Mouse (Mus musculus): ENCODE results near the gene Frem1. TPM values are rescaled to one million over a fixed set of nuclear protein-coding genes. Genes with fewer than 3 reads are reported as not detected.

Frem1 gene
- total RNA-seq, 2 experiments from 2014 or later, result not detected

Other genes starting within 250 kb of the Frem1 start
- gene Zdhhc21, start 192.4 kb downstream of the Frem1 start, total RNA-seq (2015; ENCODE audit: low replicate concordance), result 3.6 and 4.6 TPM in 2 replicates
- gene Zdhhc21, start 192.4 kb downstream of the Frem1 start, total RNA-seq (2017; ENCODE audit: low replicate concordance), result 0.23 and 1.7 TPM in 2 replicates
- gene Cer1, start 167.2 kb downstream of the Frem1 start, total RNA-seq (2015; ENCODE audit: low replicate concordance), result not detected in 2 replicates
- not detected in 2 replicates for gene Cer1, start 167.2 kb downstream of the Frem1 start, total RNA-seq (2017; ENCODE audit: low replicate concordance)